9 mouse cellular contexts compared by ENCODE assay signal in genomic region chr4:133700905-133701368, GRCm38 (mm10). TPM values are rescaled to one million over a fixed set of nuclear protein-coding genes. Genes with fewer than 3 reads are reported as not detected.
DNase-seq lines count a peak whose midpoint lies in the region; ATAC-seq and TF ChIP-seq lines count a peak whose summit lies in the region.
"Had no signal": no experiment of that assay in that cellular context is flagged by ENCODE, and none has a peak within 500 bp of the region (broad histone marks: within the 10 kb centered on the region; RNA-seq: fewer than 3 reads in every experiment).

No protein-coding gene starts in this region.

- H3K4me1 ChIP-seq in liver, postnatal 0 days (ENCODE audit: insufficient read depth), result peaks cover 14% of the 10 kb centered on the region
- peaks cover 9% of the 10 kb centered on the region for H3K4me1 ChIP-seq in liver, embryonic 11.5 days (replicated peaks; ENCODE audit: control insufficient read depth, insufficient read depth, low read length)
- H3K4me1 ChIP-seq in heart, embryonic 13.5 days, result peaks cover 73% of the 10 kb centered on the region

- no peaks in the 10 kb centered on the region for H3K9me3 ChIP-seq in liver, postnatal 0 days (ENCODE audit: low read length)
- no peaks in the 10 kb centered on the region for H3K9me3 ChIP-seq in liver, embryonic 11.5 days (ENCODE audit: control insufficient read depth, low read length)
- no peaks in the 10 kb centered on the region for H3K9me3 ChIP-seq in heart, embryonic 13.5 days

- H3K27ac ChIP-seq in liver, postnatal 0 days (ENCODE audit: low read depth), result 0 out of 2 replicates have a peak overlapping the region, but pooled peaks have one; percentile 41
- H3K27ac ChIP-seq in liver, embryonic 11.5 days (ENCODE audit: low read depth, low read length), result no peak overlapping the region
- peak overlapping the region; percentile 92 for H3K27ac ChIP-seq in heart, embryonic 13.5 days (replicated peaks)

- DNase-seq in liver, postnatal 0 days, result no peak
- no peak for DNase-seq in liver, embryonic 11.5 days (ENCODE audit: low spot score)
- DNase-seq in cerebellum, postnatal 14 days, result peak; percentile 67 to 78
- peak; percentile 23 to 27 for DNase-seq in layer of hippocampus, postnatal 36 days
- peak; percentile 47 for DNase-seq in ovary, postnatal 36 days (ENCODE audit: low spot score)
- no peak for DNase-seq in thymus, postnatal 25 days
- DNase-seq in spleen, postnatal 4 days (ENCODE audit: low spot score in 2 of 2), result no peak

- no peak overlapping the region for H3K9ac ChIP-seq in liver, postnatal 0 days (replicated peaks)
- no peak overlapping the region for H3K9ac ChIP-seq in liver, embryonic 11.5 days (ENCODE audit: low read depth, low read length)
- peak overlapping the region; percentile 51 for H3K9ac ChIP-seq in heart, embryonic 13.5 days

- H3K36me3 ChIP-seq in liver, postnatal 0 days (replicated peaks; ENCODE audit: insufficient read depth, low read length), result peaks cover 55% of the 10 kb centered on the region
- peaks cover 32% of the 10 kb centered on the region for H3K36me3 ChIP-seq in liver, embryonic 11.5 days (ENCODE audit: control insufficient read depth, insufficient read depth, low read length)
- peaks cover 80% of the 10 kb centered on the region for H3K36me3 ChIP-seq in heart, embryonic 13.5 days

- no peaks in the 10 kb centered on the region for H3K27me3 ChIP-seq in liver, postnatal 0 days (ENCODE audit: insufficient read depth, low read length)
- no peaks in the 10 kb centered on the region for H3K27me3 ChIP-seq in liver, embryonic 11.5 days (replicated peaks; ENCODE audit: control insufficient read depth, insufficient read depth, low read length)
- H3K27me3 ChIP-seq in heart, embryonic 13.5 days (replicated peaks), result no peaks in the 10 kb centered on the region
- H3K27me3 ChIP-seq: Patski had no signal

- H3K4me2 ChIP-seq in liver, postnatal 0 days (ENCODE audit: low read depth, low read length), result no peak overlapping the region
- H3K4me2 ChIP-seq in liver, embryonic 11.5 days, result no peak overlapping the region
- H3K4me2 ChIP-seq in heart, embryonic 13.5 days, result peak overlapping the region; percentile 63

- no peak for TF ChIP-seq CTCF in liver, postnatal 0 days (IDR thresholded peaks at IDR 0.05; ENCODE audit: low read depth)

- no peak for ATAC-seq in liver, postnatal 0 days
- ATAC-seq in liver, embryonic 11.5 days (replicated peaks; ENCODE audit: low FRiP score), result no peak
- peak; percentile 83 for ATAC-seq in heart, embryonic 13.5 days (ENCODE audit: extremely low read depth, insufficient number of reproducible peaks, low FRiP score, low TSS enrichment)
- ATAC-seq: Patski had no signal

- WGBS in liver, postnatal 0 days (ENCODE audit: insufficient replicate concordance), result 72% methylated on average over 11 of the region's 11 CpGs
- WGBS in liver, embryonic 11.5 days, result 87% methylated on average over 11 of the region's 11 CpGs
- WGBS in heart, embryonic 13.5 days, result 36% methylated on average over 11 of the region's 11 CpGs

- H3K4me3 ChIP-seq in liver, postnatal 0 days (ENCODE audit: low read depth, low read length), result no peak overlapping the region
- no peak overlapping the region for H3K4me3 ChIP-seq in liver, embryonic 11.5 days (ENCODE audit: low read depth, low read length)
- peak overlapping the region; percentile 25 for H3K4me3 ChIP-seq in heart, embryonic 13.5 days

- no peak for TF ChIP-seq EP300 in liver, postnatal 0 days (IDR thresholded peaks at IDR 0.05; ENCODE audit: low read depth)

RNA-seq across cellular contexts. Expression of gene Pigv, which starts 28.5 kb away (rescaled TPM):
- 5.2 and 5.9 TPM in 2 replicates for polyA plus RNA-seq in liver, postnatal 0 days (2015; fragmentation: Nextera tagmentation; extraction: Ambion mirVana)
- 10.7 and 15.0 TPM in 2 replicates for polyA plus RNA-seq in liver, embryonic 11.5 days (2014; fragmentation: Nextera tagmentation; extraction: Ambion mirVana)
- polyA plus RNA-seq in heart, embryonic 13.5 days (2015; fragmentation: Nextera tagmentation; extraction: Ambion mirVana), result 12.8 and 15.7 TPM in 2 replicates
- total RNA-seq in layer of hippocampus, postnatal 36 days (2021), result 1 to 10 TPM; 8.3 to 9.1 TPM

RNA-seq across cellular contexts. Expression of gene Zdhhc18, which starts 51.0 kb away (rescaled TPM):
- 2.1 and 2.6 TPM in 2 replicates for polyA plus RNA-seq in liver, postnatal 0 days (2015; fragmentation: Nextera tagmentation; extraction: Ambion mirVana)
- polyA plus RNA-seq in liver, embryonic 11.5 days (2014; fragmentation: Nextera tagmentation; extraction: Ambion mirVana), result 2.1 and 3.1 TPM in 2 replicates
- polyA plus RNA-seq in heart, embryonic 13.5 days (2015; fragmentation: Nextera tagmentation; extraction: Ambion mirVana), result 1.5 and 1.6 TPM in 2 replicates
- 10 to 100 TPM; 30.1 to 32.8 TPM for total RNA-seq in layer of hippocampus, postnatal 36 days (2021)

RNA-seq across cellular contexts. Expression of gene Arid1a, which starts 55.6 kb away (rescaled TPM):
- polyA plus RNA-seq in liver, postnatal 0 days (2015; fragmentation: Nextera tagmentation; extraction: Ambion mirVana), result 6.1 and 6.2 TPM in 2 replicates
- 26.6 and 32.4 TPM in 2 replicates for polyA plus RNA-seq in liver, embryonic 11.5 days (2014; fragmentation: Nextera tagmentation; extraction: Ambion mirVana)
- 21.1 and 21.2 TPM in 2 replicates for polyA plus RNA-seq in heart, embryonic 13.5 days (2015; fragmentation: Nextera tagmentation; extraction: Ambion mirVana)
- 10 to 100 TPM; 75.1 to 87.6 TPM for total RNA-seq in layer of hippocampus, postnatal 36 days (2021)

Comparison
In these comparisons a context has a peak if more than half of its experiments do, and no peak if none do; other contexts are left out.
1. DNase-seq: peak in cerebellum, postnatal 14 days (2 of 2), layer of hippocampus, postnatal 36 days (2 of 2) and ovary, postnatal 36 days (single experiment); none in liver, postnatal 0 days (single experiment), liver, embryonic 11.5 days (single experiment), thymus, postnatal 25 days (single experiment) and spleen, postnatal 4 days (0 of 2).